Mouse (Mus musculus) liver, postnatal 0 days (tissue): ENCODE measurements around the gene Srebf1. TPM values are rescaled to one million over a fixed set of nuclear protein-coding genes. Genes with fewer than 3 reads are reported as not detected.

Experiments
- ATAC-seq: fragments of 200-750 bp; cut with Nextera tagmentation; 2 replicates; pipeline ENCODE4 v1.8.0; 2017; ENCODE audit warnings: mild to moderate bottlenecking, moderate library complexity
- DNase-seq: peaks from one replicate; pipeline ENCODE4 v3.0.0-alpha.2; 2016
- H3K27ac ChIP-seq: fragments of 300-500 bp; sonication (generic); 2 replicates; pipeline ENCODE4 v1.5.1; 2014; ENCODE audit warnings: antibody characterized with exemption, moderate library complexity, mild to moderate bottlenecking, low read depth
- H3K27me3 ChIP-seq: fragments of 300-500 bp; sonication (generic); 2 replicates; pipeline ENCODE4 v1.6.1; 2014; ENCODE audit warnings: low read length, control low read depth, mixed read lengths; ENCODE audit not compliant: insufficient read depth
- H3K36me3 ChIP-seq: fragments of 300-500 bp; sonication (generic); replicated peaks from 2 replicates; pipeline ENCODE4 v1.6.1; 2014; ENCODE audit warnings: mild to moderate bottlenecking, control low read depth, low read length, moderate library complexity, mixed read lengths; ENCODE audit not compliant: insufficient read depth
- H3K4me1 ChIP-seq: fragments of 300-500 bp; sonication (generic); 2 replicates; pipeline ENCODE4 v1.6.1; 2014; ENCODE audit warnings: antibody characterized with exemption, mild to moderate bottlenecking, control low read depth; ENCODE audit not compliant: insufficient read depth
- H3K4me2 ChIP-seq: fragments of 300-500 bp; sonication (generic); 2 replicates; pipeline ENCODE4 v1.6.1; 2014; ENCODE audit warnings: low read depth, mild to moderate bottlenecking, low read length, moderate library complexity, mixed read lengths
- H3K4me3 ChIP-seq: fragments of 300-500 bp; sonication (generic); 2 replicates; pipeline ENCODE4 v1.5.1; 2014; ENCODE audit warnings: low read depth, low read length
- H3K9ac ChIP-seq: fragments of 300-500 bp; sonication (generic); replicated peaks from 2 replicates; pipeline ENCODE4 v1.6.1; 2014; ENCODE audit warnings: mild to moderate bottlenecking, moderate library complexity
- H3K9me3 ChIP-seq: fragments of 300-500 bp; sonication (generic); 2 replicates; pipeline ENCODE4 v1.6.1; 2016; ENCODE audit warnings: mild to moderate bottlenecking, control low read depth, low read length, mixed read lengths
- CTCF ChIP-seq: sonication (generic); IDR thresholded peaks from 2 replicates; pipeline ENCODE4 v1.5.1; 2016; ENCODE audit warnings: antibody characterized with exemption, low read depth
- EP300 ChIP-seq: IDR thresholded peaks from 2 replicates; pipeline ENCODE4 v1.6.1; 2016; ENCODE audit warnings: antibody characterized with exemption, low read depth, mild to moderate bottlenecking
- WGBS: fragments of 180-500 bp; shearing (Covaris S2); extraction: QIAGEN DNeasy Blood & Tissue Kit; methylation state at CpG from one replicate; pipeline ENCODE4 v1.1.7; 2014; ENCODE audit not compliant: insufficient replicate concordance; 5-methylcytosine and 5-hydroxymethylcytosine counted together
- polyA plus RNA-seq: library from polyadenylated mRNA; unstranded; fragments of >200 nt; fragmentation: Nextera tagmentation; extraction: Ambion mirVana; gene quantifications from 2 replicates; pipeline ENCODE4 v1.2.1, GENCODE M21; 2015

Gene Srebf1
- polyA plus RNA-seq, 1 experiment from 2014 or later = 21.4 TPM

GRCm38 (mm10) chr11:60164450-60164849 is 57.9 kb downstream of the Srebf1 start:
- Histone ChIP-seq H3K36me3 (no peaks in the 10 kb centered on the region; the same call in 1 of the 2 replicates), H3K9ac (no peak overlapping the region), H3K4me3 (no peak overlapping the region), H3K27ac (no peak overlapping the region), H3K4me2 (no peak overlapping the region), H3K9me3 (no peaks in the 10 kb centered on the region), H3K4me1 (peaks cover 9% of the 10 kb centered on the region), H3K27me3 (no peaks in the 10 kb centered on the region)
- no peak for TF ChIP-seq EP300
- no peak for TF ChIP-seq CTCF
- ATAC-seq = no peak
- DNase-seq = no peak
- 75% methylated on average over 6 of the region's 6 CpGs for whole genome bisulfite sequencing

- ATAC-seq (no peak), DNase-seq (no peak)
- H3K4me1 ChIP-seq = peaks cover 13% of the 10 kb centered on the region
- TF ChIP-seq EP300 (no peak), CTCF (no peak)
- H3K4me3 ChIP-seq = no peak overlapping the region
- H3K27ac ChIP-seq = no peak overlapping the region
- 77% methylated on average over 4 of the region's 4 CpGs for WGBS
- H3K9me3 ChIP-seq = no peaks in the 10 kb centered on the region
- H3K27me3 ChIP-seq = no peaks in the 10 kb centered on the region
- no peak overlapping the region for H3K4me2 ChIP-seq
- H3K36me3 ChIP-seq = no peaks in the 10 kb centered on the region; the same call in 1 of the 2 replicates
- no peak overlapping the region for H3K9ac ChIP-seq
Measured at GRCm38 (mm10) chr11:60163362-60163761, 59.0 kb downstream of the Srebf1 start.

GRCm38 (mm10) chr11:60162547-60162946 is 59.8 kb downstream of the Srebf1 start:
- H3K4me1 ChIP-seq = peaks cover 13% of the 10 kb centered on the region
- ATAC-seq = no peak

GRCm38 (mm10) chr11:60161146-60161874 is 61.1 kb downstream of the Srebf1 start:
- Histone ChIP-seq H3K4me1 (peaks cover 13% of the 10 kb centered on the region), H3K27ac (no peak overlapping the region), H3K4me2 (no peak overlapping the region)

More at GRCm38 (mm10) chr11:60162547-60162946, 59.8 kb downstream of the Srebf1 start:
- no peak overlapping the region for H3K4me3 ChIP-seq
- no peaks in the 10 kb centered on the region; the same call in 1 of the 2 replicates for H3K36me3 ChIP-seq
- H3K9ac ChIP-seq = no peak overlapping the region
- H3K27me3 ChIP-seq = no peaks in the 10 kb centered on the region
- no peak overlapping the region for H3K4me2 ChIP-seq
- no peaks in the 10 kb centered on the region for H3K9me3 ChIP-seq
- H3K27ac ChIP-seq = no peak overlapping the region
- no peak for TF ChIP-seq EP300
- TF ChIP-seq CTCF = no peak
- no peak for DNase-seq
- 78% methylated on average over 1 of the region's 1 CpGs for WGBS

GRCm38 (mm10) chr11:60160454-60161114 is 61.8 kb downstream of the Srebf1 start:
- Histone ChIP-seq H3K9me3 (no peaks in the 10 kb centered on the region), H3K27me3 (no peaks in the 10 kb centered on the region), H3K4me1 (peaks cover 13% of the 10 kb centered on the region), H3K36me3 (peaks cover 3% of the 10 kb centered on the region; the same call in 1 of the 2 replicates), H3K4me3 (no peak overlapping the region), H3K27ac (0 out of 2 replicates have a peak overlapping the region, but pooled peaks have one; percentile 24), H3K9ac (no peak overlapping the region), H3K4me2 (no peak overlapping the region)
- TF ChIP-seq CTCF (no peak), EP300 (no peak)
- ATAC-seq (no peak; the same call in 1 of the 2 replicates), DNase-seq (no peak)
- 56% methylated on average over 3 of the region's 3 CpGs for WGBS

More at GRCm38 (mm10) chr11:60161146-60161874, 61.1 kb downstream of the Srebf1 start:
- Histone ChIP-seq H3K27me3 (no peaks in the 10 kb centered on the region), H3K9ac (no peak overlapping the region), H3K9me3 (no peaks in the 10 kb centered on the region), H3K36me3 (no peaks in the 10 kb centered on the region; the same call in 1 of the 2 replicates), H3K4me3 (no peak overlapping the region)
- DNase-seq (no peak), ATAC-seq (no peak)
- 75% methylated on average over 9 of the region's 9 CpGs for WGBS
- TF ChIP-seq CTCF (no peak), EP300 (no peak)

GRCm38 (mm10) chr11:60159955-60160354 is 62.4 kb downstream of the Srebf1 start:
- WGBS = 52% methylated on average over 5 of the region's 5 CpGs
- DNase-seq (peak; percentile 35), ATAC-seq (peak; percentile 92)
- TF ChIP-seq CTCF (no peak), EP300 (peak; percentile 73)
- H3K4me2 ChIP-seq = no peak overlapping the region
- H3K27me3 ChIP-seq = no peaks in the 10 kb centered on the region
- no peak overlapping the region for H3K9ac ChIP-seq
- H3K27ac ChIP-seq = peak overlapping the region; percentile 24; the same call in 1 of the 2 replicates
- no peaks in the 10 kb centered on the region for H3K9me3 ChIP-seq
- H3K36me3 ChIP-seq = peaks cover 3% of the 10 kb centered on the region; the same call in 1 of the 2 replicates
- H3K4me1 ChIP-seq = peaks cover 13% of the 10 kb centered on the region
- no peak overlapping the region for H3K4me3 ChIP-seq
